Mouse (Mus musculus) forebrain, embryonic 14.5 days (tissue): ENCODE measurements around the gene Tgm4. TPM values are rescaled to one million over a fixed set of nuclear protein-coding genes. Genes with fewer than 3 reads are reported as not detected.

Experiments used
- ATAC-seq: fragments of 200-750 bp; cut with Nextera tagmentation; 2 replicates; pipeline ENCODE4 v1.8.0; 2017; ENCODE audit warnings: mild to moderate bottlenecking, moderate library complexity
- DNase-seq: peaks from one replicate; pipeline ENCODE4 v3.0.0-alpha.2; 2015; ENCODE audit warnings: low spot score
- H3K27ac ChIP-seq: fragments of 300-500 bp; sonication (generic); 2 replicates; pipeline ENCODE4 v1.5.1; 2014; ENCODE audit warnings: low read depth, mild to moderate bottlenecking, control low read depth, low read length, moderate library complexity
- H3K27me3 ChIP-seq: fragments of 300-500 bp; sonication (generic); replicated peaks from 2 replicates; pipeline ENCODE4 v1.6.1; 2014; ENCODE audit warnings: low read length, control low read depth, mixed read lengths; ENCODE audit not compliant: control insufficient read depth, insufficient read depth
- H3K36me3 ChIP-seq: fragments of 300-500 bp; sonication (generic); 2 replicates; pipeline ENCODE4 v1.6.1; 2014; ENCODE audit warnings: low read length, control low read depth; ENCODE audit not compliant: control insufficient read depth, insufficient read depth
- H3K4me1 ChIP-seq: fragments of 300-500 bp; sonication (generic); 2 replicates; pipeline ENCODE4 v1.6.1; 2014; ENCODE audit warnings: antibody characterized with exemption, low read length, control low read depth; ENCODE audit not compliant: control insufficient read depth, insufficient read depth
- H3K4me2 ChIP-seq: fragments of 300-500 bp; sonication (generic); 2 replicates; pipeline ENCODE4 v1.6.1; 2014; ENCODE audit warnings: mild to moderate bottlenecking, control low read depth, low read length
- H3K4me3 ChIP-seq: fragments of 300-500 bp; sonication (generic); 2 replicates; pipeline ENCODE4 v1.5.1; 2014; ENCODE audit warnings: low read depth, low read length, control low read depth
- H3K9ac ChIP-seq: fragments of 300-500 bp; sonication (generic); 2 replicates; pipeline ENCODE4 v1.6.1; 2014; ENCODE audit warnings: mild to moderate bottlenecking, low read length, control low read depth, moderate library complexity
- H3K9me3 ChIP-seq: fragments of 300-500 bp; sonication (generic); replicated peaks from 2 replicates; pipeline ENCODE4 v1.6.1; 2016; ENCODE audit warnings: low read length, control low read depth, mixed read lengths; ENCODE audit not compliant: control insufficient read depth
- whole genome bisulfite sequencing: fragments of 180-500 bp; shearing (Covaris S2); extraction: QIAGEN DNeasy Blood & Tissue Kit; methylation state at CpG from one replicate; pipeline ENCODE4 v1.1.7; 2014; 5-methylcytosine and 5-hydroxymethylcytosine counted together
- polyA plus RNA-seq: library from polyadenylated mRNA; unstranded; fragments of >200 nt; fragmentation: Nextera tagmentation; extraction: Ambion mirVana; gene quantifications from 2 replicates; pipeline ENCODE4 v1.2.1, GENCODE M21; 2014

Gene Tgm4
- polyA plus RNA-seq, 1 experiment from 2014 or later, result 0.28 TPM

DNA sequence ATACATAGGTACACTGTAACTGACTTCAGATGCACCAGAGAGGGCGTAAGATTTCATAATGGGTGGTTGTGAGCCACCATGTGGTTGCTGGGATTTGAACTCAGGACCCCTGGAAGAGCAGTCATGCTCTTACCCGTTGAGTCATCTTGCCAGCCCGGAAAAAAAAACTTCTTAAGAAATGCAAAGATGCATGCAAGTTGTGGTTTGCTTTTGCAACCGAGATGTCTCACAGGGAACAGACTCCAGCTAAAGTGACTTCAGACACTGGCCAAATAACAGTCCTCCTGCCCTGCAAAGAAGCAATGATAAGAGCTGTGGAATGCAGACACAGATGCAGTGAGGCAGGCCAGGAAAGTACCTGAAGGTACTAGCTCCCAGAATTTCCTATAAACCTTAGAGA, 56.3 kb downstream of the Tgm4 start:
- no peak for DNase-seq
- Histone ChIP-seq H3K9ac (no peak overlapping the region), H3K9me3 (no peaks in the 10 kb centered on the region), H3K36me3 (peaks cover 46% of the 10 kb centered on the region), H3K27ac (no peak overlapping the region), H3K4me3 (no peak overlapping the region), H3K4me2 (no peak overlapping the region), H3K4me1 (no peaks in the 10 kb centered on the region), H3K27me3 (no peaks in the 10 kb centered on the region)
- ATAC-seq, result no peak
- 93% methylated on average over 4 of the region's 4 CpGs for WGBS

DNA sequence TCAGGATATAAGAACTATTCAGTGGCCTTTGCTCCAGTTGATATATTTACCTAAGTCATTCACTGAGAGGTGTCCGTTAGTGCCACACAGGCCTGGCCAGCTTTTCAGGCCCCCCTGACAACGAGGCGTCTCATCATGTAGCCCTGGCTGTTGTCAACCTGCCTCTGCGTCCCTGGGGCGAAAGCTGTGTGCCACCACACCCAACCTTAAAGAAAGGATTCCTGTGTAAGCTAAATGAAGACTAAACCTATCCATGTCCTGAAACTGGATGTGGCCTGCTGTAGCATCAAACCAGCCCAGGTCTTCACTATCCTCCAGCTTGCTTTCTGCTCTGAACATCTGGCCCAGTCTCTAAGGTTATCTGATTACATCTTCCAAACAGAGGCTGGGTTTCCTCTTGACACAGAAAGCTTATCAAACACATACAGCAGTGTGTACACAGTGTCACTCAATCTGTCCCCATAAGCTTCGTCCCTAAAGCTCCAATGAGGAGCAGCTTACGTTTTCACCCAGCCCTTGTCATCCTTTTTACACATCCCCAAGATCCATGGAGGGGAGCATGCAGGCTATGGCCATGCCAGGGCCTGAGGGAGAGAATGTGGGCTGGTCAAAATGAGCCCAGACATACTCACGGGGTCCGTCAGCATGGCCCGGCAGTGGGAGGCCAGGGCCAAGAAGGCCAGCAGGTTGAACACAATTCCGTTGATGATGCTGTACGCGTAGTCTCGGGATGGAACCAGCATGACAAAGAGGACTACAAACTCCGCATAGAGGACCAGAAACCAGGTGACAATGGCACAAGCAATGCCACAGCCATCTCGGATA, 65.3 kb downstream of the Tgm4 start:
- Histone ChIP-seq H3K27me3 (no peaks in the 10 kb centered on the region), H3K9ac (no peak overlapping the region), H3K27ac (no peak overlapping the region), H3K4me1 (no peaks in the 10 kb centered on the region), H3K36me3 (peaks cover 68% of the 10 kb centered on the region), H3K9me3 (no peaks in the 10 kb centered on the region), H3K4me2 (no peak overlapping the region), H3K4me3 (no peak overlapping the region)
- no peak for ATAC-seq
- WGBS, result 94% methylated on average over 16 of the region's 16 CpGs
- no peak for DNase-seq

DNA sequence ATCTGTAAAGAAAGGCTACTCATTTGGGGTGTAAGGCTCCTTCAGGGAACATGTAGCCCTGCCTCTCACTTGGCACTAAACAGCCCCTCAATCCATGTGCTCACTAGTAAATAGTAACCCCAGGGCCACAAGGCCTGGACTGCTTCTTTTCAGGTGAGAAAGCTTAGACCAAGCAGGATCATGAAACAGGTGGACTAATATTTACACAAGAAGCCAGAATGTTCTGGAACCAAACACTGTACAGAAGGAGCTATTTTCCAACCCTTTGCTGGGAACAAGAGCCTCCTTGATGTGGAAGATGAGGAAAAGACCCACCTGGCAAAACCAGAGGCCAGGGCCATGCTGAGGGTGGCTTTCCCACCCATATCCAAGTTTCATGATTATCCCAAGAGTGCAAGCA, 68.9 kb downstream of the Tgm4 start:
- Histone ChIP-seq H3K4me1 (no peaks in the 10 kb centered on the region), H3K4me3 (no peak overlapping the region), H3K27ac (no peak overlapping the region), H3K9ac (no peak overlapping the region), H3K27me3 (no peaks in the 10 kb centered on the region), H3K9me3 (no peaks in the 10 kb centered on the region), H3K4me2 (no peak overlapping the region), H3K36me3 (peaks cover 44% of the 10 kb centered on the region)
- no peak for ATAC-seq
- no peak for DNase-seq

DNA sequence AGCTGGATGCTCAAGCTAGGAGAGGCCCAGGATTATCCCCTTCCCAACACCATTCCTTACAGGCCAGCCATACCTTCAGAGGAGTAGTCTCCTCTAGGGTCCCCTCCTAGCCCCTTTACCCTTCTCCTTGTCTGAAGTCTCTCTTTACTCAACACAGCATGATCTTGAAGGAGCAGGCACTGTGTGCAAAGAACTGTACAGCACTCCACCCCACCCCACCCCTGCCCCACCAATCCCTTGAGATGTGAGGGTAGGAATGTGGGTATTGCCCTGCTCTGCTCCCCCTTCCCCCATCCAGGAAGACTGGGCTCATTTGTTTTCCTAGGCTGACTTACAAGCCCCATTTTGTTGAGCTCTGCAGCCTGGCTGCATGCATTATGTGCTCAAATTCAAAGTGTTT, 69.8 kb downstream of the Tgm4 start:
- Histone ChIP-seq H3K9ac (no peak overlapping the region), H3K27me3 (no peaks in the 10 kb centered on the region), H3K4me1 (no peaks in the 10 kb centered on the region), H3K36me3 (peaks cover 35% of the 10 kb centered on the region), H3K4me3 (no peak overlapping the region), H3K4me2 (no peak overlapping the region), H3K9me3 (no peaks in the 10 kb centered on the region), H3K27ac (no peak overlapping the region)
- no peak for ATAC-seq
- DNase-seq, result no peak

DNA sequence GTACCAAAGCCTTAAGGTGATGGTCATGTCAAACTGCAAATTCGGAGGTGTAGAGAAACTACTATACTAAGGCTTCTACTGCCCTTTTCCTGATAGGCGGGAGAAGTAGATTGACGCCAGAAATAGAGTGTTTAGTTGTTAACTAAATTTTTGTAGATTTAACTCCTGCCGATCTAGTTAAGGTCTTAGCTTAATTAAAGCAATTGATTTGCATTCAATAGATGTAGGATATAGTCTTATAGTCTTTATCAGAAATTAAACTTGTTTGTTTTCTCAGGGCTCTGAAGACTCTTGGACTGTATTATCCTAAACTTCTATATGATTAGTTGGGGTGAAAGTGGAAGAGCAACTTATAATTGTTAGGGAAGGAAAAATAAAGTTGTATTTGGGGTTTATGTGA, 72.7 kb downstream of the Tgm4 start:
- H3K9me3 ChIP-seq, result no peaks in the 10 kb centered on the region
- WGBS, result 90% methylated on average over 4 of the region's 4 CpGs
- H3K9ac ChIP-seq, result no peak overlapping the region
- H3K4me2 ChIP-seq, result no peak overlapping the region
- no peak overlapping the region for H3K27ac ChIP-seq
- DNase-seq, result no peak
- peaks cover 19% of the 10 kb centered on the region for H3K36me3 ChIP-seq
- peaks cover 5% of the 10 kb centered on the region; the same call in 1 of the 2 replicates for H3K4me1 ChIP-seq
- H3K27me3 ChIP-seq, result no peaks in the 10 kb centered on the region
- H3K4me3 ChIP-seq, result no peak overlapping the region
- no peak for ATAC-seq

DNA sequence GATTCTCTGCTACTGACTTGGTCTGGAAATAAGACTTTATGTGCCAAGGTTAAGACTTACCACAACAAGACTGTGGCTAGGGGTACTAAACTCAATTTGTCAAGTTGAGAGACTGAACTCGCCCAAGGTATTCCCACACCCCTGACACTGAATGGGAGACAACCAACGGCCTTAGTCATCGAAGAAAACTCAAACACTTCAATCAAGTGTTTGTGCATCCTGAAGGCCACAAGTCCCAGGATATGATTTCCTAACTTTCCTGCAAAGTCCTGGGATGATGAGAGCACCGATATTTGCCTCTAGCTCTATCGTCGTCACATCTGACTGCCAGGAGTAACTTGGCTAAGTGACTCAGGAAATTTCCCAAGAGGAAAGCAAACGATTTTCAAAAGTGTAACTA, 74.7 kb downstream of the Tgm4 start:
- no peak overlapping the region for H3K27ac ChIP-seq
- ATAC-seq (no peak), DNase-seq (no peak)
- peaks cover 14% of the 10 kb centered on the region; the same call in 1 of the 2 replicates for H3K36me3 ChIP-seq
- WGBS, result 94% methylated on average over 7 of the region's 7 CpGs
- H3K4me1 ChIP-seq, result peaks cover 13% of the 10 kb centered on the region
- no peak overlapping the region for H3K9ac ChIP-seq
- no peaks in the 10 kb centered on the region for H3K9me3 ChIP-seq
- no peak overlapping the region for H3K4me3 ChIP-seq
- no peaks in the 10 kb centered on the region for H3K27me3 ChIP-seq
- H3K4me2 ChIP-seq, result no peak overlapping the region

DNA sequence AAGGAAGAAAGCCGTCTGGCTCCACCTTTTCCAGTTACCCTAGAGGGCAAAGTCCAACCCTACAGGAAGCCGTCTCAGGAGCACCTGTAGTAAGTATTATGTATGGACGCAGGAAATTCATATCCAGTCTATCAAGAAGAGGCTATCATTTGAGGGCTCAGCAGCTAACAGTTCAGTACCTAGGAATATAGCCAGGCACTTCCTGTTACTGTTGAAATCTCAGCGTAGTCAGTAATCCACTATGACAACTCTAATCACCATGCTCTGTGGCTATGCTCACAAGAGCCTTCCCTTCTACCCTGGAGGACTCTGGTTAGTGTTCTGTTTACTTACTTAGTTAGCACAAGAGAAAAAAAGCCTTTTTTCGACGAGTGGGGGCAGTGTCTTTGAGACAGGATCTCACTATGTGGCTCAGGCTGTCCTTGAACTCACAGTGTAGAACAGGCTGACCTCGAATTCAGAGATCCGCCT, 77.3 kb downstream of the Tgm4 start:
- Histone ChIP-seq H3K4me3 (peak overlapping the region; percentile 81; the same call in 1 of the 2 replicates), H3K4me1 (peaks cover 13% of the 10 kb centered on the region), H3K4me2 (peak overlapping the region; percentile 79), H3K9me3 (no peaks in the 10 kb centered on the region), H3K27me3 (no peaks in the 10 kb centered on the region), H3K9ac (peak overlapping the region; percentile 90), H3K36me3 (peaks cover 6% of the 10 kb centered on the region; the same call in 1 of the 2 replicates), H3K27ac (no peak overlapping the region)
- ATAC-seq (no peak), DNase-seq (peak; percentile 6)
- 65% methylated on average over 8 of the region's 8 CpGs for WGBS

DNA sequence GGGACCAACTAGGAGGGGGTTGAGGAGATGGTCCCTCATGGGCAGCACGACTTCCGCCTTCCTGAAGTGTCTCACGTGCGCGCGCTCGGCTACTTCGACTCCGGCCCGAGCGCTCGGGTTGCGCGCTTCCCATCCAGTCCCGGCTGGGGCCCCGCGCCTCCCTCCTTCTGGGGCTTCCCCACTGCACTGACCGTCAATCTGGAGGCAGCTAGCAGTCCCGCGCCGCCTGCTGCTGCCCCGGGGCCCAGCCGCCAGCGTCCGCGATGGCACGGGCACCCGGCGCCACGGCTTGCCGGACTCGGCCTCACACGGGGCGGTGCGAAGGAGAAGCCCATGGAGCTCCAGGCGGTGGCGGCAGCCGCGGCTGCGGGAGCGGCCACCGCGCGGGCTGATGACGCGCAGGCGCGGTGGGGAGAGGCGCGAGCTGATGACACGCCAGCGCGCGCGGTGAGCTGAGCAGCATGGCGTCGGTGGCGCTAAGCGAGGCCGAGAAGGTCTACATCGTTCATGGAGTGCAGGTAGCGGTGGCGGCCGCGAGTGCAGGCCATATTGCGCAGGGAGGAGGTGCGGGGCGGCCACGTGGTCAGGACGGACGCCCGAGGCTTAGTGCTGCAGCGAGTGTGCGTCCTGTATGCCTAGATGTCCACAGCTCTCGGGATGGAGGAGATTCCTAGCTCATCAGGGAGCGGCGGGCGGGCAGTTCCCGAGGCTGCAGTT, 78.4 kb downstream of the Tgm4 start, which contains the start of the genes Zdhhc3 and Exosc7:
Zdhhc3 (minus strand) TSS at position 401 of the 717 bp plus-strand sequence.
Exosc7 (plus strand) TSS at position 411 of the 717 bp plus-strand sequence.
- Histone ChIP-seq H3K4me3 (peak within 1 kb of the TSS; percentile 81), H3K36me3 (peaks cover 7% of the 10 kb centered on the region; the same call in 1 of the 2 replicates), H3K4me2 (peak within 1 kb of the TSS; percentile 79), H3K4me1 (peaks cover 13% of the 10 kb centered on the region), H3K9ac (peak within 1 kb of the TSS; percentile 90), H3K27ac (peak within 1 kb of the TSS; percentile 91), H3K27me3 (no peaks in the 10 kb centered on the region), H3K9me3 (no peaks in the 10 kb centered on the region)
- DNase-seq, result peak; percentile 94
- peak; percentile 97 for ATAC-seq
- under 1% methylated on average over 74 of the region's 79 CpGs for WGBS
